12 mouse cellular contexts compared by ENCODE assay signal in genomic region chr11:72502236-72502635, GRCm38 (mm10). TPM values are rescaled to one million over a fixed set of nuclear protein-coding genes. Genes with fewer than 3 reads are reported as not detected.
DNase-seq lines count a peak whose midpoint lies in the region; ATAC-seq and TF ChIP-seq lines count a peak whose summit lies in the region.
"Had no signal": no experiment of that assay in that cellular context is flagged by ENCODE, and none has a peak within 500 bp of the region (broad histone marks: within the 10 kb centered on the region; RNA-seq: fewer than 3 reads in every experiment).

No protein-coding gene starts in this region.

- no peak for TF ChIP-seq POLR2A in olfactory bulb, adult 2 months (IDR thresholded peaks at IDR 0.05; ENCODE audit: insufficient read depth, low read depth, low read length)

- H3K4me2 ChIP-seq in hindbrain, embryonic 14.5 days (replicated peaks) = no peak overlapping the region
- H3K4me2 ChIP-seq: lung, embryonic 14.5 days had no signal

- H3K27me3 ChIP-seq in hindbrain, embryonic 14.5 days (ENCODE audit: control insufficient read depth, insufficient read depth, low read length) = no peaks in the 10 kb centered on the region

- H3K4me1 ChIP-seq in hindbrain, embryonic 14.5 days (replicated peaks; ENCODE audit: control insufficient read depth, insufficient read depth, low read length) = peaks cover 3% of the 10 kb centered on the region
- H3K4me1 ChIP-seq in olfactory bulb, adult 2 months (ENCODE audit: control insufficient read depth, insufficient read depth, low read length) = peaks cover 51% of the 10 kb centered on the region

- 0 out of 2 replicates have a peak, but pooled peaks have one; percentile 32 for ATAC-seq in hindbrain, embryonic 14.5 days (ENCODE audit: low FRiP score)
- ATAC-seq in megakaryocyte, adult 5-6 weeks (ENCODE audit: poor library complexity, severe bottlenecking) = no peak

- no peaks in the 10 kb centered on the region for H3K36me3 ChIP-seq in hindbrain, embryonic 14.5 days (replicated peaks; ENCODE audit: control insufficient read depth, insufficient read depth)

- TF ChIP-seq CTCF in layer of hippocampus, adult 2 months (conservative IDR thresholded peaks at IDR 0.05) = no peak
- TF ChIP-seq CTCF in olfactory bulb, adult 2 months (IDR thresholded peaks at IDR 0.05; ENCODE audit: insufficient read depth, low read depth, low read length) = no peak

- H3K27ac ChIP-seq in layer of hippocampus, adult 2 months = peak overlapping the region; percentile 59; the same call in 1 of the 2 replicates
- no peak overlapping the region for H3K27ac ChIP-seq in hindbrain, embryonic 14.5 days
- peak overlapping the region; percentile 70 for H3K27ac ChIP-seq in olfactory bulb, adult 2 months (ENCODE audit: insufficient read depth, low read depth, low read length)

- H3K9me3 ChIP-seq in hindbrain, embryonic 14.5 days (ENCODE audit: control insufficient read depth, low read length) = no peaks in the 10 kb centered on the region

- H3K4me3 ChIP-seq in layer of hippocampus, adult 2 months = no peak overlapping the region
- no peak overlapping the region for H3K4me3 ChIP-seq in hindbrain, embryonic 14.5 days (replicated peaks; ENCODE audit: low read length)
- no peak overlapping the region for H3K4me3 ChIP-seq in olfactory bulb, adult 2 months (ENCODE audit: insufficient read depth, low read depth, low read length)
- H3K4me3 ChIP-seq: myocyte had no signal

- DNase-seq in embryo, embryonic 9.5 days (ENCODE audit: extremely low spot score) = peak; percentile 15
- no peak for DNase-seq in embryo, embryonic 11 days
- DNase-seq in layer of hippocampus, adult 2 months (ENCODE audit: low spot score in 2 of 2) = peak in 1 of 2 experiments; percentile 61
- no peak for DNase-seq in layer of hippocampus, postnatal 36 days
- no peak for DNase-seq in hindbrain, embryonic 14.5 days (ENCODE audit: low spot score)
- no peak for DNase-seq in layer of hippocampus, adult 9-10 months (ENCODE audit: low spot score)
- DNase-seq: adrenal gland, adult 2 months; cerebellum, adult 9-11 months; lung, embryonic 14.5 days had no signal

- H3K9ac ChIP-seq in hindbrain, embryonic 14.5 days = no peak overlapping the region
- H3K9ac ChIP-seq: lung, embryonic 14.5 days had no signal

- 16% methylated on average over 8 of the region's 8 CpGs for WGBS in hindbrain, embryonic 14.5 days
- 10% methylated on average over 8 of the region's 8 CpGs for WGBS in olfactory bulb, adult 2 months

RNA-seq across cellular contexts. Expression of gene Spns2, which starts 12.5 kb away (rescaled TPM):
- 100 to 1,000 TPM; 101 to 105 TPM for total RNA-seq in layer of hippocampus, adult 2 months (2021)
- 100 to 1,000 TPM in 1 of 2 experiments, 10 to 100 TPM in 1; 91.4 to 129 TPM for total RNA-seq in layer of hippocampus, postnatal 36 days (2021)
- 11.9 and 12.4 TPM in 2 replicates for polyA plus RNA-seq in hindbrain, embryonic 14.5 days (2014; fragmentation: Nextera tagmentation; extraction: Ambion mirVana)
- not detected in 2 replicates for polyA plus RNA-seq in olfactory bulb, adult 2 months (2012; ENCODE audit: insufficient read depth, insufficient read length, low replicate concordance, missing spikeins)
- total RNA-seq in megakaryocyte, adult 5-6 weeks (2015) = 2.8 and 2.9 TPM in 2 replicates
- 0.15 and 4.8 TPM in 2 replicates for total RNA-seq in megakaryocyte, adult 5-6 weeks (2017)

RNA-seq across cellular contexts. Expression of gene Spns3, which starts 48.1 kb away (rescaled TPM):
- total RNA-seq in layer of hippocampus, adult 2 months (2021) = under 1 TPM; 0.13 to 0.47 TPM
- total RNA-seq in layer of hippocampus, postnatal 36 days (2021) = under 1 TPM; 0.25 to 0.30 TPM
- 0.11 and 0.23 TPM in 2 replicates for polyA plus RNA-seq in hindbrain, embryonic 14.5 days (2014; fragmentation: Nextera tagmentation; extraction: Ambion mirVana)
- polyA plus RNA-seq in olfactory bulb, adult 2 months (2012; ENCODE audit: insufficient read depth, insufficient read length, low replicate concordance, missing spikeins) = not detected in 2 replicates
- 4.7 and 5.4 TPM in 2 replicates for total RNA-seq in megakaryocyte, adult 5-6 weeks (2015)
- 4.3 and 6.4 TPM in 2 replicates for total RNA-seq in megakaryocyte, adult 5-6 weeks (2017)
- polyA plus RNA-seq: lung, embryonic 14.5 days had no signal

Comparison
In these comparisons a context has a peak if more than half of its experiments do, and no peak if none do; other contexts are left out.
1. RNA of gene Spns2, which starts 12.5 kb away (total RNA-seq): 91.4 to 129 TPM in layer of hippocampus, postnatal 36 days and 101 to 105 TPM in layer of hippocampus, adult 2 months; 0.15 to 4.8 TPM in megakaryocyte, adult 5-6 weeks; every median in the first group is over 10 times any median in the second.